Mouse (Mus musculus) heart, postnatal 10 days (tissue): ENCODE measurements around the gene Gzma. TPM values are rescaled to one million over a fixed set of nuclear protein-coding genes. Genes with fewer than 3 reads are reported as not detected.

Experiments used
- DNase-seq, 2 experiments: peaks; one replicate each; pipeline ENCODE4 v3.0.0; 2021
- intact Hi-C: fragments of 180-260 bp; cut with DNase I; formaldehyde crosslinking; loops from one replicate; pipeline ENCODE4 v1.15.1; 2025
- total RNA-seq, 2 experiments: library from RNA; stranded (reverse); gene quantifications; 2 replicates each; pipeline ENCODE4 v1.2.3; 2021

Gene Gzma
- total RNA-seq, 2 experiments from 2014 or later, result 0.60 TPM; not detected in 1

DNA sequence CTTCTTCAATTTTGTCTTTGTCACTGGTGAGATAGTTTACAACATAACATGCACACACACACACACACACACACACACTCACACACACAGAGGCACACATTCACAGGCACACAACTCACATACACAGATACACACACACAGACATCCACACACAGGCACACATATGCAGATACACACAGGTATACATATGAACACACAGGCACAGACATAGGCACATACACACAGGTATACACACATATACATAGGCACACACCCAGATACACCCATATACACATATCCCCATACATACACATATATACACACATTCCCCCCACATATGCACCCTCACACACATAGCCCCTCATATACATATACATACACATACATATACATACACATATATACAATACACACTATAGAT is 53.8 kb downstream of the Gzma start:
- no peak for DNase-seq
- intact Hi-C loops, result loop anchor here (5.0 to 10.0 kb wide), 2 partner anchors 570 to 628 kb away; partner anchors contain the start of gene Snx18

GRCm38 (mm10) chr13:113046211-113046883 is 54.4 kb downstream of the Gzma start, which contains the start of gene Gpx8:
TSS of gene Gpx8 (minus strand) at chr13:113046410.
- intact Hi-C loops, result loop anchor here (1.0 to 10.0 kb wide), 3 partner anchors 219 to 628 kb away; partner anchors contain the start of gene Snx18
- peak; percentile 78 to 80 for DNase-seq

- DNase-seq, result peak in 1 of 2 experiments; percentile 25
- intact Hi-C loops, result loop anchor here (1.0 to 10.0 kb wide), 3 partner anchors 220 to 629 kb away; partner anchors contain the start of gene Snx18
Measured at GRCm38 (mm10) chr13:113045458-113046110, 55.2 kb downstream of the Gzma start.

DNA sequence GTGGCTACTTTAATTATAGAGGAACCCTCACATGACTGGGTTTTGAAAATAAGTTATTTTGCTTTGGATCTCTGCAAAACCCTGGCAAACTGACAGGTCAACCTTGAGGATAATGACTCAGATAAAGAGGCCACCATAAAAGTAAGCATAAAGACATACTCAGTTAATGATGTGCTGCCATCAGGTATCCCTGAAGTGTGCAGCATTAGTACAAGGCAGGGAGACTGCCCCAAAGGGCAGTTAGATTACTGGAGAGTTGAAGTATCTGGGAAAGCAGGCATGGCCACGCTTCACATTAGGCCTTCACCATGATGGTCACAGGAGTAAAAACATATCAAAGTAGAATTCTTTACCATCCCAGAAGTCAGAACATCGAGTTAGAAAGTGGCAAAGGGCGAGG is 55.9 kb downstream of the Gzma start:
- intact Hi-C loops, result loop anchor here (5.0 to 10.0 kb wide), 2 partner anchors 572 to 630 kb away; partner anchors contain the start of gene Snx18
- no peak for DNase-seq

Other genes starting within 250 kb of the Gzma start
- gene Mtrex, start 173.6 kb downstream of the Gzma start, total RNA-seq, result 10 to 100 TPM; 29.4 to 31.6 TPM
- 10 to 100 TPM; 12.8 to 15.9 TPM for gene Dhx29, start 173.5 kb downstream of the Gzma start, total RNA-seq
- under 1 TPM; 0.14 to 0.37 TPM for gene Ccno, start 113.2 kb downstream of the Gzma start, total RNA-seq
- not detected for gene Mcidas, start 107.1 kb downstream of the Gzma start, total RNA-seq
- gene Cdc20b, start 65.9 kb downstream of the Gzma start, total RNA-seq, result under 1 TPM in 1 of 2 experiments, not detected in 1; 0.17 TPM
- gene Gpx8, start 54.6 kb downstream of the Gzma start, total RNA-seq, result 10 to 100 TPM; 49.0 to 59.0 TPM
- 1 to 10 TPM; 1.5 TPM for gene Esm1, start 108.7 kb upstream of the Gzma start, total RNA-seq
- not detected for gene Gzmk, start 124.9 kb upstream of the Gzma start, total RNA-seq
- gene BC067074, start 192.2 kb upstream of the Gzma start, total RNA-seq, result 10 to 100 TPM in 1 of 2 experiments, 1 to 10 TPM in 1; 7.8 to 10.4 TPM